Mouse (Mus musculus): Measurements from ENCODE around the gene Psmd3.

Psmd3 gene

GRCm38 (mm10) chr11:98744456-98745019, 62.2 kb downstream of the Psmd3 start:
- DNase-seq (ENCODE audit: low spot score in 2 of 2): no peak

All from urinary bladder, adult 18-20 months (tissue).